ENCODE assay signal across 10 mouse cellular contexts in genomic region chr9:33000691-33001164, GRCm38 (mm10).
A peak's percentile ranks its signal among the peaks of the same experiment; 100 is the strongest.
DNase-seq lines count a peak whose midpoint lies in the region; ATAC-seq and TF ChIP-seq lines count a peak whose summit lies in the region.
"Had no signal": no experiment of that assay in that cellular context is flagged by ENCODE, and none has a peak within 500 bp of the region (broad histone marks: within the 10 kb centered on the region; RNA-seq: fewer than 3 reads in every experiment).

No protein-coding gene starts in this region.

- H3K4me3 ChIP-seq in liver, adult 2 months (ENCODE audit: insufficient read depth, low read depth, low read length), result no peak overlapping the region
- H3K4me3 ChIP-seq in liver, embryonic 11.5 days (ENCODE audit: low read depth, low read length), result no peak overlapping the region
- no peak overlapping the region for H3K4me3 ChIP-seq in intestine, embryonic 16.5 days (ENCODE audit: low read length)
- H3K4me3 ChIP-seq in thymus, adult 2 months (ENCODE audit: control insufficient read depth, insufficient read depth, low read length), result no peak overlapping the region
- H3K4me3 ChIP-seq: hindbrain, embryonic 12.5 days; megakaryocyte, embryonic 14.5 days had no signal

- H3K79me2 ChIP-seq in liver, adult 2 months (ENCODE audit: control insufficient read depth, insufficient read depth, low read length), result no peaks in the 10 kb centered on the region

- TF ChIP-seq POLR2A in liver, adult 2 months (IDR thresholded peaks at IDR 0.05; ENCODE audit: extremely low read depth, insufficient read depth, low read length), result no peak
- TF ChIP-seq POLR2A in thymus, adult 2 months (IDR thresholded peaks at IDR 0.05; ENCODE audit: control insufficient read depth, extremely low read depth, insufficient read depth, low read length, poor library complexity), result no peak

- no peak for DNase-seq in liver, adult 2 months (ENCODE audit: extremely low read depth, low read depth, low spot score)
- DNase-seq in liver, embryonic 11.5 days (ENCODE audit: low spot score), result no peak
- DNase-seq in gastrocnemius, postnatal 25 days, result peak; percentile 23
- DNase-seq in skeletal muscle tissue, adult 2 months (ENCODE audit: low read depth, low spot score), result peak; percentile 9
- DNase-seq in left cerebral cortex, adult 18-20 months (ENCODE audit: low spot score in 2 of 2), result no peak
- DNase-seq in thymus, adult 2 months, result no peak

- H3K9ac ChIP-seq in liver, adult 2 months (ENCODE audit: low read depth, low read length), result no peak overlapping the region
- H3K9ac ChIP-seq in liver, embryonic 11.5 days (ENCODE audit: low read depth, low read length), result no peak overlapping the region
- H3K9ac ChIP-seq in intestine, embryonic 16.5 days (ENCODE audit: low read depth, low read length), result no peak overlapping the region
- H3K9ac ChIP-seq: hindbrain, embryonic 12.5 days had no signal

- no peaks in the 10 kb centered on the region for H3K4me1 ChIP-seq in liver, adult 2 months (ENCODE audit: control insufficient read depth, insufficient read depth, low read length)
- no peaks in the 10 kb centered on the region for H3K4me1 ChIP-seq in liver, embryonic 11.5 days (replicated peaks; ENCODE audit: control insufficient read depth, insufficient read depth, low read length)
- H3K4me1 ChIP-seq in intestine, embryonic 16.5 days (ENCODE audit: control insufficient read depth, insufficient read depth, low read length), result 0 out of 2 replicates have a peak, but pooled peaks cover 6% of the 10 kb centered on the region
- no peaks in the 10 kb centered on the region for H3K4me1 ChIP-seq in thymus, adult 2 months (replicated peaks; ENCODE audit: control insufficient read depth, insufficient read depth, low read length)
- H3K4me1 ChIP-seq: hindbrain, embryonic 12.5 days; megakaryocyte, embryonic 14.5 days had no signal

- no peaks in the 10 kb centered on the region for H3K9me3 ChIP-seq in liver, embryonic 11.5 days (ENCODE audit: control insufficient read depth, low read length)
- no peaks in the 10 kb centered on the region for H3K9me3 ChIP-seq in intestine, embryonic 16.5 days (ENCODE audit: control insufficient read depth, low read length)

- no peak for ATAC-seq in liver, embryonic 11.5 days (replicated peaks; ENCODE audit: low FRiP score)
- ATAC-seq in intestine, embryonic 16.5 days, result peak; percentile 55
- ATAC-seq in activated CD4-positive, CD25-positive, alpha-beta regulatory T cell, adult 4 months, result no peak

- H3K36me3 ChIP-seq in liver, adult 2 months (ENCODE audit: control insufficient read depth, insufficient read depth, low read length), result no peaks in the 10 kb centered on the region
- H3K36me3 ChIP-seq in liver, embryonic 11.5 days (ENCODE audit: control insufficient read depth, insufficient read depth, low read length), result no peaks in the 10 kb centered on the region
- no peaks in the 10 kb centered on the region for H3K36me3 ChIP-seq in intestine, embryonic 16.5 days (ENCODE audit: control insufficient read depth, insufficient read depth, low read length)
- no peaks in the 10 kb centered on the region for H3K36me3 ChIP-seq in thymus, adult 2 months (ENCODE audit: control insufficient read depth, insufficient read depth, low read length)
- H3K36me3 ChIP-seq: hindbrain, embryonic 12.5 days had no signal

- WGBS in liver, adult 2 months, result 69% methylated on average over 7 of the region's 7 CpGs
- 41% methylated on average over 7 of the region's 7 CpGs for WGBS in liver, embryonic 11.5 days
- WGBS in intestine, embryonic 16.5 days, result 40% methylated on average over 7 of the region's 7 CpGs
- 80% methylated on average over 7 of the region's 7 CpGs for WGBS in thymus, adult 2 months

- no peak for TF ChIP-seq CTCF in liver, adult 2 months (IDR thresholded peaks at IDR 0.05; ENCODE audit: low read depth, low read length)
- TF ChIP-seq CTCF in thymus, adult 2 months (IDR thresholded peaks at IDR 0.05; ENCODE audit: borderline replicate concordance, control insufficient read depth, extremely low read depth, insufficient read depth, low read length, poor library complexity), result no peak

- H3K27me3 ChIP-seq in liver, adult 2 months (ENCODE audit: control insufficient read depth, insufficient read depth, low read length), result no peaks in the 10 kb centered on the region; the same call in 1 of the 2 replicates
- no peaks in the 10 kb centered on the region for H3K27me3 ChIP-seq in liver, embryonic 11.5 days (replicated peaks; ENCODE audit: control insufficient read depth, insufficient read depth, low read length)
- H3K27me3 ChIP-seq in intestine, embryonic 16.5 days (replicated peaks; ENCODE audit: control insufficient read depth, insufficient read depth, low read length), result no peaks in the 10 kb centered on the region
- H3K27me3 ChIP-seq in thymus, adult 2 months (ENCODE audit: control insufficient read depth, insufficient read depth, low read length), result no peaks in the 10 kb centered on the region
- H3K27me3 ChIP-seq: hindbrain, embryonic 12.5 days; megakaryocyte, embryonic 14.5 days had no signal

- peak overlapping the region; percentile 39; the same call in 1 of the 2 replicates for H3K27ac ChIP-seq in liver, adult 2 months (replicated peaks; ENCODE audit: insufficient read depth, low read depth, low read length)
- H3K27ac ChIP-seq in liver, embryonic 11.5 days (ENCODE audit: low read depth, low read length), result no peak overlapping the region
- peak overlapping the region; percentile 20; the same call in 1 of the 2 replicates for H3K27ac ChIP-seq in intestine, embryonic 16.5 days (ENCODE audit: low read length)
- no peak overlapping the region for H3K27ac ChIP-seq in thymus, adult 2 months (ENCODE audit: control insufficient read depth, insufficient read depth, low read length)
- H3K27ac ChIP-seq: hindbrain, embryonic 12.5 days had no signal

- no peak overlapping the region for H3K4me2 ChIP-seq in liver, embryonic 11.5 days
- peak overlapping the region; percentile 17; the same call in 1 of the 2 replicates for H3K4me2 ChIP-seq in intestine, embryonic 16.5 days (ENCODE audit: low read depth, low read length)
- H3K4me2 ChIP-seq: hindbrain, embryonic 12.5 days had no signal

Comparison
In these comparisons a context has a peak if more than half of its experiments do, and no peak if none do; other contexts are left out.
1. H3K27ac ChIP-seq: peak in liver, adult 2 months (single experiment) and intestine, embryonic 16.5 days (single experiment); none in liver, embryonic 11.5 days (single experiment) and thymus, adult 2 months (single experiment).
2. DNase-seq: peak in gastrocnemius, postnatal 25 days (single experiment) and skeletal muscle tissue, adult 2 months (single experiment); none in liver, adult 2 months (single experiment), liver, embryonic 11.5 days (single experiment), left cerebral cortex, adult 18-20 months (0 of 2) and thymus, adult 2 months (single experiment).